Mouse (Mus musculus): ENCODE results near the gene Erp27.
"Not testable (repeated sequence)": the region's sequence is repeated elsewhere in the genome, so short reads cannot be mapped to it uniquely, and the experiment has no call there.

Erp27 gene

GRCm38 (mm10) chr6:136922080-136922479 lies at the start of gene Erp27:
TSS of gene Erp27 (minus strand) at chr6:136922180.
- DNase-seq (ENCODE audit: extremely low read depth, insufficient read length, low spot score) = no peak

- DNase-seq (ENCODE audit: extremely low read depth, insufficient read length, low spot score) = not testable (repeated sequence)
Measured at GRCm38 (mm10) chr6:136968877-136969276, 46.9 kb upstream of the Erp27 start.

- DNase-seq (ENCODE audit: extremely low read depth, insufficient read length, low spot score) = no peak
Measured at GRCm38 (mm10) chr6:136967466-136967865, 45.5 kb upstream of the Erp27 start.

- peak; percentile 69 for DNase-seq (ENCODE audit: extremely low read depth, insufficient read length, low spot score)
Measured at GRCm38 (mm10) chr6:136965912-136966311, 43.9 kb upstream of the Erp27 start.

GRCm38 (mm10) chr6:136964609-136965510 lies 42.9 kb upstream of the Erp27 start:
- DNase-seq (ENCODE audit: extremely low read depth, insufficient read length, low spot score) = no peak

GRCm38 (mm10) chr6:136962957-136963356 lies 41.0 kb upstream of the Erp27 start:
- no peak for DNase-seq (ENCODE audit: extremely low read depth, insufficient read length, low spot score)

GRCm38 (mm10) chr6:136959131-136959530 lies 37.2 kb upstream of the Erp27 start:
- peak; percentile 62 for DNase-seq (ENCODE audit: extremely low read depth, insufficient read length, low spot score)

- DNase-seq (ENCODE audit: extremely low read depth, insufficient read length, low spot score) = no peak
Measured at GRCm38 (mm10) chr6:136957062-136957461, 35.1 kb upstream of the Erp27 start.

- no peak for DNase-seq (ENCODE audit: extremely low read depth, insufficient read length, low spot score)
Measured at GRCm38 (mm10) chr6:136955240-136955639, 33.3 kb upstream of the Erp27 start.

GRCm38 (mm10) chr6:136954715-136955114 lies 32.7 kb upstream of the Erp27 start:
- no peak for DNase-seq (ENCODE audit: extremely low read depth, insufficient read length, low spot score)

- no peak for DNase-seq (ENCODE audit: extremely low read depth, insufficient read length, low spot score)
Measured at GRCm38 (mm10) chr6:136954192-136954591, 32.2 kb upstream of the Erp27 start.

GRCm38 (mm10) chr6:136952930-136953329 lies 30.9 kb upstream of the Erp27 start:
- DNase-seq (ENCODE audit: extremely low read depth, insufficient read length, low spot score) = no peak

GRCm38 (mm10) chr6:136950171-136950570 lies 28.2 kb upstream of the Erp27 start:
- DNase-seq (ENCODE audit: extremely low read depth, insufficient read length, low spot score) = no peak

- no peak for DNase-seq (ENCODE audit: extremely low read depth, insufficient read length, low spot score)
Measured at GRCm38 (mm10) chr6:136947716-136948115, 25.7 kb upstream of the Erp27 start.

- no peak for DNase-seq (ENCODE audit: extremely low read depth, insufficient read length, low spot score)
Measured at GRCm38 (mm10) chr6:136946943-136947342, 25.0 kb upstream of the Erp27 start.

- DNase-seq (ENCODE audit: extremely low read depth, insufficient read length, low spot score) = no peak
Measured at GRCm38 (mm10) chr6:136946241-136946640, 24.3 kb upstream of the Erp27 start.

- DNase-seq (ENCODE audit: extremely low read depth, insufficient read length, low spot score) = no peak
Measured at GRCm38 (mm10) chr6:136944511-136944910, 22.5 kb upstream of the Erp27 start.

GRCm38 (mm10) chr6:136943392-136943791 lies 21.4 kb upstream of the Erp27 start:
- DNase-seq (ENCODE audit: extremely low read depth, insufficient read length, low spot score) = no peak

GRCm38 (mm10) chr6:136942280-136942679 lies 20.3 kb upstream of the Erp27 start:
- DNase-seq (ENCODE audit: extremely low read depth, insufficient read length, low spot score) = no peak

GRCm38 (mm10) chr6:136941051-136942021 lies 19.4 kb upstream of the Erp27 start, which contains the start of gene Arhgdib:
TSS of gene Arhgdib (minus strand) at chr6:136941899.
- peak; percentile 32 for DNase-seq (ENCODE audit: extremely low read depth, insufficient read length, low spot score)
